Mouse (Mus musculus): ENCODE data around the gene Clhc1.

DNA sequence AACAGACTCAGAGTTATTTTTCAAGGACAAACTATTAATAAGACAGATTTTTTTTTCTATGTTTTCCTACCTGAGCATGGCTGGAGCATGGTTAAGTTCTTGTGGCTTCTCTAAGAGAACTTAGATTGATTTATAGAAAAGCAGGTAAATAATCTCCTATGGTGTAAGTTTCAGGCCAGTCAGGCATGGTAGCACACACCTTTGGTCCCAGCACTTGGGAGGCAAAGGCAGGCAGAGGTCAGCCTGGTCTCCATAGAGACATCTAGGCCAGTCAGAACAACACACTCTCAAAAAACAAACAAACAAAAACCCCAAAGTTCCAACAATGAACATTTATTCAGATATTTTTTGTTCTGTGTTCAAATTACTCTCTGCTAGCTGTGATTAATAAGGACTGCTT is 64.3 kb downstream of the Clhc1 start:
- TF ChIP-seq CTCF (conservative IDR thresholded peaks at IDR 0.05; ENCODE audit: insufficient read depth, insufficient read length, low read depth, low read length) (no peak), POLR2A (IDR thresholded peaks at IDR 0.05; ENCODE audit: low read depth, low read length) (no peak)
